Mouse (Mus musculus): ENCODE results near the gene Neurl1a. TPM values are rescaled to one million over a fixed set of nuclear protein-coding genes. Genes with fewer than 3 reads are reported as not detected.

Gene Neurl1a
- polyA plus RNA-seq, 1 experiment from 2014 or later = 5.0 TPM

DNA sequence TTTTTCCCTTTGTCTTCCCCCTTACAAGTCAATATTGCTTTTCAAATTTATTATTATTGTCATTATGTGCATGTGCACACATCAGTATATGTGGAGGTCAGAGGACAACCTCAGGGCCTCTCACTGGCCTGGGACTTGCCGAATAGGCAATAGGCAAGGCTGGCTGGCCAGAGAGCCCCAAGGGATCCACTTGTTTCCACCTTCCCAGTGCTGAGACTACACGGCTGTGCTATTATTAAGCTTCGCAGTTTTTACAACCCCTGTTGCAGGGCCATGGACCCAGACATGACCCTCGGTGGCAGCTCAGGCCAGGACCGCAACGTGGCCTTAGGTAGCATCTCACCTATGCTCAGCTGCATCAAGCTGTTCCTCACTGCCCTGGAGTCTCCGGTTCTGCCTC is 33.8 kb downstream of the Neurl1a start:
- Histone ChIP-seq H3K9ac (ENCODE audit: low read length) (no peak overlapping the region), H3K27ac (ENCODE audit: low read depth, low read length) (0 out of 2 replicates have a peak overlapping the region, but pooled peaks have one; percentile 9), H3K4me1 (ENCODE audit: control insufficient read depth, insufficient read depth, low read length) (no peaks in the 10 kb centered on the region; the same call in 1 of the 2 replicates), H3K27me3 (ENCODE audit: control insufficient read depth, insufficient read depth, low read length) (no peaks in the 10 kb centered on the region), H3K4me2 (ENCODE audit: low read depth) (no peak overlapping the region), H3K9me3 (ENCODE audit: control insufficient read depth, low read length) (no peaks in the 10 kb centered on the region), H3K36me3 (ENCODE audit: control insufficient read depth, insufficient read depth, low read length) (no peaks in the 10 kb centered on the region), H3K4me3 (ENCODE audit: low read depth, low read length) (no peak overlapping the region)
- DNase-seq (ENCODE audit: low spot score) (no peak), ATAC-seq (ENCODE audit: insufficient read depth, low FRiP score, low TSS enrichment) (no peak)
- WGBS = 83% methylated on average over 7 of the region's 7 CpGs

GRCm38 (mm10) chr19:47213470-47213869 is 34.9 kb downstream of the Neurl1a start:
- Histone ChIP-seq H3K4me1 (ENCODE audit: control insufficient read depth, insufficient read depth, low read length) (no peaks in the 10 kb centered on the region; the same call in 1 of the 2 replicates), H3K27ac (ENCODE audit: low read depth, low read length) (no peak overlapping the region), H3K9me3 (ENCODE audit: control insufficient read depth, low read length) (no peaks in the 10 kb centered on the region), H3K4me2 (ENCODE audit: low read depth) (no peak overlapping the region), H3K27me3 (ENCODE audit: control insufficient read depth, insufficient read depth, low read length) (no peaks in the 10 kb centered on the region), H3K9ac (ENCODE audit: low read length) (no peak overlapping the region), H3K36me3 (ENCODE audit: control insufficient read depth, insufficient read depth, low read length) (no peaks in the 10 kb centered on the region), H3K4me3 (ENCODE audit: low read depth, low read length) (no peak overlapping the region)
- DNase-seq (ENCODE audit: low spot score) = no peak
- no peak for ATAC-seq (ENCODE audit: insufficient read depth, low FRiP score, low TSS enrichment)
- 73% methylated on average over 1 of the region's 1 CpGs for WGBS

DNA sequence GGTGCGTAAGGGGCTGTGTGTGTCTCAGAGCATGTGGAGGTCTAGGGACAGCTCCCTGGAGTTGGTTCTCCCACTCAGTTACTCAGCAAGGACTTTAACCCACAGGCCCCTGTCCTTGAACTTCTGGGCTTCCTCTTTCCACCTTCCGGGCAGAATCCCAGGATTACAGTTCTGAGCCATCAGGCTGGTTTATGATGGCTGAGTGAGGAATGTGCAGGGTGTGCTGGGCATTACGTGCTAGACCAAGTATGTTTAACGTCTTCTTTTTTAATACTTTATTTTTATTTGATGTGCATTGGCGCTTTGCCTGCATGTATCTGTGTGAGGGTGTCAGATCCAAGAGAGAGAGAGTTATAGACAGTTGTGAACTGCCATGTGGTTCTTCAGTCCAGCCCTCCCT is 38.1 kb downstream of the Neurl1a start:
- no peak overlapping the region for H3K9ac ChIP-seq (ENCODE audit: low read length)
- H3K4me2 ChIP-seq (ENCODE audit: low read depth) = no peak overlapping the region
- no peak overlapping the region for H3K27ac ChIP-seq (ENCODE audit: low read depth, low read length)
- no peaks in the 10 kb centered on the region for H3K36me3 ChIP-seq (ENCODE audit: control insufficient read depth, insufficient read depth, low read length)
- no peaks in the 10 kb centered on the region for H3K27me3 ChIP-seq (ENCODE audit: control insufficient read depth, insufficient read depth, low read length)
- DNase-seq (ENCODE audit: low spot score) (no peak), ATAC-seq (ENCODE audit: insufficient read depth, low FRiP score, low TSS enrichment) (no peak)
- H3K9me3 ChIP-seq (ENCODE audit: control insufficient read depth, low read length) = no peaks in the 10 kb centered on the region
- H3K4me3 ChIP-seq (ENCODE audit: low read depth, low read length) = no peak overlapping the region
- 90% methylated on average over 5 of the region's 5 CpGs for WGBS
- H3K4me1 ChIP-seq (ENCODE audit: control insufficient read depth, insufficient read depth, low read length) = no peaks in the 10 kb centered on the region; the same call in 1 of the 2 replicates

DNA sequence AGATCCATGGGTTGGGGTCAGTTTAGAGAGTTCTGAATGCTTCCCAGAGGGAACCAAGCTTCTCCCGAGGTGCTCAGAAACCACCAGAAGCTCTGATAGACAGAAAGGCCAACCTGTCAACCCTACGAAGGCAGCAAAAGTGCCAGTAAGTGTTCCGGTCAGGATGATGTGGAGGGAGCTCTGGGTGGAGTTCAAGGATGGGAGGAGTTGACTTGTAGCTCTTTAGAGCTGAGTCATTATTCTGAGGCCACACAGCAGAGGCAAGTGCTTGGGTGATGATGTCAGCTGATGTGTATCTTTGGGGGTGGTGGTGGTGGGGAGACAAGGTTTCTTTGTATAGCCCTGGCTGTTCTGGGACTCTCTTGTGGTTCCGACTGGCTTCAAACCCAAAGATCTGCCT is 41.0 kb downstream of the Neurl1a start:
- H3K9ac ChIP-seq (ENCODE audit: low read length) = no peak overlapping the region
- H3K4me3 ChIP-seq (ENCODE audit: low read depth, low read length) = no peak overlapping the region
- no peaks in the 10 kb centered on the region for H3K36me3 ChIP-seq (ENCODE audit: control insufficient read depth, insufficient read depth, low read length)
- ATAC-seq (ENCODE audit: insufficient read depth, low FRiP score, low TSS enrichment) (no peak), DNase-seq (ENCODE audit: low spot score) (no peak)
- 81% methylated on average over 4 of the region's 4 CpGs for WGBS
- H3K4me1 ChIP-seq (ENCODE audit: control insufficient read depth, insufficient read depth, low read length) = no peaks in the 10 kb centered on the region
- H3K4me2 ChIP-seq (ENCODE audit: low read depth) = no peak overlapping the region
- H3K9me3 ChIP-seq (ENCODE audit: control insufficient read depth, low read length) = no peaks in the 10 kb centered on the region
- no peak overlapping the region for H3K27ac ChIP-seq (ENCODE audit: low read depth, low read length)
- H3K27me3 ChIP-seq (ENCODE audit: control insufficient read depth, insufficient read depth, low read length) = no peaks in the 10 kb centered on the region

DNA sequence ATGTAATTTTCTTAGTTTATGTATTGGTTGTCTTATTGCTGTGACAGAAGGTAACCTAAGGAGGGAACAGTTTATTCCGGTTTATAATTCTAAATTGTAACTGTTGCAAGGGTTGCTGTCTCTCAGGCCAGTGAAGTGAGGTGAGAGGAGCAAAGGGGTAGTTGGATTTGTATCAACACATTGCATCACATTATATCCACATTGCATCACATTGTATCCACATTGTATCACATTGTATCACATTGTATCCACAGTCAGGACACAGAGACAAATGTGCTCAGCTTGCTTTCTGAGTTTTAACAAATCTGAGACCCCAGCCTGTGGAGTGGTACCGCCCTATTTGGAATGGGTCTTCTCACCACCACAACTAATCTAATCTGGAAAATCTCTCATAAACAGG is 41.6 kb downstream of the Neurl1a start:
- Histone ChIP-seq H3K27me3 (ENCODE audit: control insufficient read depth, insufficient read depth, low read length) (no peaks in the 10 kb centered on the region), H3K36me3 (ENCODE audit: control insufficient read depth, insufficient read depth, low read length) (no peaks in the 10 kb centered on the region), H3K27ac (ENCODE audit: low read depth, low read length) (no peak overlapping the region), H3K9ac (ENCODE audit: low read length) (no peak overlapping the region), H3K4me1 (ENCODE audit: control insufficient read depth, insufficient read depth, low read length) (no peaks in the 10 kb centered on the region), H3K9me3 (ENCODE audit: control insufficient read depth, low read length) (no peaks in the 10 kb centered on the region), H3K4me2 (ENCODE audit: low read depth) (no peak overlapping the region), H3K4me3 (ENCODE audit: low read depth, low read length) (no peak overlapping the region)
- DNase-seq (ENCODE audit: low spot score) (no peak), ATAC-seq (ENCODE audit: insufficient read depth, low FRiP score, low TSS enrichment) (no peak)
- WGBS = 94% methylated on average over 2 of the region's 2 CpGs

DNA sequence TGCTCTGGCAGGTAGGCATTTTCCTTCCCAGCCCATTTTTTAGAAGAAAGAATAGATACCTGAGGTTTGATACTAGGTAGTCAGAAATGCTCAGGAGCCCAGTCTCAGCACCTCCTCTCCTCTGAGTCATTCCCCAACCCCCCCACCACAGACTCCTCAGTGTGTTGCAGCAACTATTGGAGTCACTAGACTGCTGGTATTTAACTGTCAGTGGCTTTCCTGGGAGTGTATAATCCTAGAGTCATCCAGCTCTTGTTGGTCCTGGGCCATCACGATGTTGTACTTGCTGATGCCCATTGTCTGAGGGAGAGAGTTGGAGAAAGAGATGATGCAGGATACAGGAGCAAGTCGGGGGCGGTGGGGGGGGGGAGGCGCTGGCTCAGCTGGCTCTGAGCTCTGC is 42.4 kb downstream of the Neurl1a start:
- no peak for ATAC-seq (ENCODE audit: insufficient read depth, low FRiP score, low TSS enrichment)
- Histone ChIP-seq H3K4me3 (ENCODE audit: low read depth, low read length) (no peak overlapping the region), H3K9ac (ENCODE audit: low read length) (no peak overlapping the region), H3K9me3 (ENCODE audit: control insufficient read depth, low read length) (no peaks in the 10 kb centered on the region), H3K4me2 (ENCODE audit: low read depth) (no peak overlapping the region), H3K36me3 (ENCODE audit: control insufficient read depth, insufficient read depth, low read length) (no peaks in the 10 kb centered on the region), H3K27me3 (ENCODE audit: control insufficient read depth, insufficient read depth, low read length) (no peaks in the 10 kb centered on the region), H3K4me1 (ENCODE audit: control insufficient read depth, insufficient read depth, low read length) (no peaks in the 10 kb centered on the region), H3K27ac (ENCODE audit: low read depth, low read length) (no peak overlapping the region)
- DNase-seq (ENCODE audit: low spot score) = no peak
- WGBS = 96% methylated on average over 4 of the region's 4 CpGs

GRCm38 (mm10) chr19:47221500-47222153 is 43.0 kb downstream of the Neurl1a start:
- Histone ChIP-seq H3K36me3 (ENCODE audit: control insufficient read depth, insufficient read depth, low read length) (no peaks in the 10 kb centered on the region), H3K27ac (ENCODE audit: low read depth, low read length) (no peak overlapping the region), H3K4me2 (ENCODE audit: low read depth) (no peak overlapping the region), H3K4me1 (ENCODE audit: control insufficient read depth, insufficient read depth, low read length) (no peaks in the 10 kb centered on the region), H3K9ac (ENCODE audit: low read length) (no peak overlapping the region), H3K9me3 (ENCODE audit: control insufficient read depth, low read length) (no peaks in the 10 kb centered on the region), H3K4me3 (ENCODE audit: low read depth, low read length) (no peak overlapping the region), H3K27me3 (ENCODE audit: control insufficient read depth, insufficient read depth, low read length) (no peaks in the 10 kb centered on the region)
- WGBS = 79% methylated on average over 7 of the region's 7 CpGs
- ATAC-seq (ENCODE audit: insufficient read depth, low FRiP score, low TSS enrichment) (no peak), DNase-seq (ENCODE audit: low spot score) (no peak)

DNA sequence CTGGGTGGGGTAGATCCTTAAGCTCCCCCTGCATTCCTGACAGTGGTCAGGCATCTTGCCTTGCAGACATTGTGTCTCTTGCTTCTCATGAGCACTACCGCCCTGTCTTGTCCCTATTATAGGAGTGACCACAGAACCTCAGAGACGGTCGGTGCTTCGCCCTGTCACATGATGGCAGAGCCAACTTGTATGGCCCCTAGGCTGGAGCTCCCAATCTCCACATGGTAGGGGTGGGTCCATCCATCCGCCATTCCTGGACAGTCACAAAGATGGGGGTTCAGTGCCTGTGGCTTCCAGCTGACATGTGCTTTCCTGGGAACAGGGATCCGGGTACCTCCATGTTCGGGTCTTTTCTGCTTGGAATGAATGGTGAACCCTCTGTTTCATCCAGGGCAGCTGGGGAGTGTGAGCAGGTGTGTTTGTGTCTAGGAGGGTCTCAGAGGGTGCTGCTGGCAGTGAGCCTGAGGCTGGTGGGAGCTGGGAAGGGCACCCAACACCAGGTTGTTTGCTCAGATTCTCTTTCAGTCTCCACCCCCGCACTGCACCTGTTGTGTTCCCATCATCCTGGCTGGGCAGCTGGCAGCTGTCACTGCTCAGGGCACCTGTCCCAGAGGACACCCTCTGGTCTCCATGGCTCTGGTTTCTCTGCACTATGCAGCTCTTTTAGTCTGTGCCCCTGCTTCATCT is 43.7 kb downstream of the Neurl1a start:
- Histone ChIP-seq H3K9me3 (ENCODE audit: control insufficient read depth, low read length) (no peaks in the 10 kb centered on the region), H3K27me3 (ENCODE audit: control insufficient read depth, insufficient read depth, low read length) (no peaks in the 10 kb centered on the region), H3K27ac (ENCODE audit: low read depth, low read length) (no peak overlapping the region), H3K4me1 (ENCODE audit: control insufficient read depth, insufficient read depth, low read length) (no peaks in the 10 kb centered on the region), H3K36me3 (ENCODE audit: control insufficient read depth, insufficient read depth, low read length) (no peaks in the 10 kb centered on the region), H3K4me3 (ENCODE audit: low read depth, low read length) (no peak overlapping the region), H3K4me2 (ENCODE audit: low read depth) (no peak overlapping the region), H3K9ac (ENCODE audit: low read length) (no peak overlapping the region)
- no peak for DNase-seq (ENCODE audit: low spot score)
- WGBS = 84% methylated on average over 8 of the region's 8 CpGs
- no peak for ATAC-seq (ENCODE audit: insufficient read depth, low FRiP score, low TSS enrichment)
